Mouse (Mus musculus): ENCODE data around the gene Maf. TPM values are rescaled to one million over a fixed set of nuclear protein-coding genes. Genes with fewer than 3 reads are reported as not detected.

Maf gene
- polyA plus RNA-seq, 1 experiment from 2014 or later, result 12.6 TPM

GRCm38 (mm10) chr8:115706411-115706860 is 1.2 kb downstream of the Maf start:
- TF ChIP-seq CTCF (IDR thresholded peaks at IDR 0.05; ENCODE audit: low read depth), result no peak
- DNase-seq, result peak; percentile 47
- ATAC-seq (ENCODE audit: insufficient read depth), result peak; percentile 6
- Histone ChIP-seq H3K27me3 (ENCODE audit: insufficient read depth, low read length) (no peaks in the 10 kb centered on the region), H3K9me3 (ENCODE audit: low read depth, low read length) (no peaks in the 10 kb centered on the region), H3K9ac (peak overlapping the region; percentile 85), H3K4me2 (peak overlapping the region; percentile 88), H3K36me3 (ENCODE audit: insufficient read depth) (0 out of 2 replicates have a peak, but pooled peaks cover 6% of the 10 kb centered on the region), H3K4me3 (ENCODE audit: low read depth, low read length) (peak overlapping the region; percentile 77), H3K27ac (ENCODE audit: low read depth) (peak overlapping the region; percentile 86), H3K4me1 (ENCODE audit: insufficient read depth) (peaks cover 10% of the 10 kb centered on the region)
- 1% methylated on average over 27 of the region's 39 CpGs for WGBS

GRCm38 (mm10) chr8:115705591-115706110 is 1.9 kb downstream of the Maf start:
- WGBS, result 0% methylated on average over 36 of the region's 36 CpGs
- Histone ChIP-seq H3K36me3 (ENCODE audit: insufficient read depth) (peaks cover 6% of the 10 kb centered on the region; the same call in 1 of the 2 replicates), H3K4me3 (ENCODE audit: low read depth, low read length) (peak overlapping the region; percentile 77), H3K9ac (peak overlapping the region; percentile 85), H3K27me3 (ENCODE audit: insufficient read depth, low read length) (no peaks in the 10 kb centered on the region), H3K4me2 (peak overlapping the region; percentile 88), H3K9me3 (ENCODE audit: low read depth, low read length) (no peaks in the 10 kb centered on the region), H3K4me1 (ENCODE audit: insufficient read depth) (peaks cover 4% of the 10 kb centered on the region), H3K27ac (ENCODE audit: low read depth) (peak overlapping the region; percentile 86)
- TF ChIP-seq CTCF (IDR thresholded peaks at IDR 0.05; ENCODE audit: low read depth), result peak; percentile 54
- 0 out of 2 replicates have a peak, but pooled peaks have one; percentile 18 for ATAC-seq (ENCODE audit: insufficient read depth)
- peak; percentile 73 for DNase-seq

- H3K4me1 ChIP-seq (ENCODE audit: insufficient read depth), result no peaks in the 10 kb centered on the region; the same call in 1 of the 2 replicates
- H3K27me3 ChIP-seq (ENCODE audit: insufficient read depth, low read length), result no peaks in the 10 kb centered on the region
- H3K27ac ChIP-seq (ENCODE audit: low read depth), result no peak overlapping the region
- TF ChIP-seq CTCF (IDR thresholded peaks at IDR 0.05; ENCODE audit: low read depth), result no peak
- DNase-seq (no peak), ATAC-seq (ENCODE audit: insufficient read depth) (no peak)
- 79% methylated on average over 4 of the region's 4 CpGs for WGBS
- H3K9ac ChIP-seq, result no peak overlapping the region
- H3K4me3 ChIP-seq (ENCODE audit: low read depth, low read length), result peak overlapping the region; percentile 19
- peaks cover 6% of the 10 kb centered on the region; the same call in 1 of the 2 replicates for H3K36me3 ChIP-seq (ENCODE audit: insufficient read depth)
- peak overlapping the region; percentile 53 for H3K4me2 ChIP-seq
- H3K9me3 ChIP-seq (ENCODE audit: low read depth, low read length), result no peaks in the 10 kb centered on the region
These were observed 4.5 kb downstream of the Maf start for GRCm38 (mm10) chr8:115703056-115703455.

- 0 out of 2 replicates have a peak overlapping the region, but pooled peaks have one; percentile 7 for H3K4me2 ChIP-seq
- H3K27ac ChIP-seq (ENCODE audit: low read depth), result no peak overlapping the region
- H3K27me3 ChIP-seq (ENCODE audit: insufficient read depth, low read length), result no peaks in the 10 kb centered on the region
- no peak for DNase-seq
- no peak for TF ChIP-seq CTCF (IDR thresholded peaks at IDR 0.05; ENCODE audit: low read depth)
- ATAC-seq (ENCODE audit: insufficient read depth), result no peak
- H3K4me3 ChIP-seq (ENCODE audit: low read depth, low read length), result no peak overlapping the region
- H3K9ac ChIP-seq, result no peak overlapping the region
- no peaks in the 10 kb centered on the region; the same call in 1 of the 2 replicates for H3K4me1 ChIP-seq (ENCODE audit: insufficient read depth)
- peaks cover 6% of the 10 kb centered on the region; the same call in 1 of the 2 replicates for H3K36me3 ChIP-seq (ENCODE audit: insufficient read depth)
- H3K9me3 ChIP-seq (ENCODE audit: low read depth, low read length), result no peaks in the 10 kb centered on the region
- WGBS, result 69% methylated on average over 5 of the region's 5 CpGs
These were observed 6.6 kb downstream of the Maf start for GRCm38 (mm10) chr8:115701001-115701400.

GRCm38 (mm10) chr8:115699151-115699550 is 8.4 kb downstream of the Maf start:
- Histone ChIP-seq H3K9ac (no peak overlapping the region), H3K9me3 (ENCODE audit: low read depth, low read length) (no peaks in the 10 kb centered on the region), H3K36me3 (ENCODE audit: insufficient read depth) (peaks cover 6% of the 10 kb centered on the region; the same call in 1 of the 2 replicates), H3K27ac (ENCODE audit: low read depth) (no peak overlapping the region), H3K4me1 (ENCODE audit: insufficient read depth) (no peaks in the 10 kb centered on the region; the same call in 1 of the 2 replicates), H3K27me3 (ENCODE audit: insufficient read depth, low read length) (no peaks in the 10 kb centered on the region), H3K4me3 (ENCODE audit: low read depth, low read length) (no peak overlapping the region), H3K4me2 (no peak overlapping the region)
- WGBS, result 52% methylated on average over 5 of the region's 5 CpGs
- TF ChIP-seq CTCF (IDR thresholded peaks at IDR 0.05; ENCODE audit: low read depth), result no peak
- ATAC-seq (ENCODE audit: insufficient read depth) (no peak), DNase-seq (no peak)

GRCm38 (mm10) chr8:115697410-115697809 is 10.2 kb downstream of the Maf start:
- no peak for DNase-seq
- 52% methylated on average over 3 of the region's 3 CpGs for WGBS
- Histone ChIP-seq H3K4me2 (no peak overlapping the region), H3K27ac (ENCODE audit: low read depth) (no peak overlapping the region), H3K36me3 (ENCODE audit: insufficient read depth) (peaks cover 6% of the 10 kb centered on the region; the same call in 1 of the 2 replicates), H3K27me3 (ENCODE audit: insufficient read depth, low read length) (no peaks in the 10 kb centered on the region), H3K4me3 (ENCODE audit: low read depth, low read length) (no peak overlapping the region), H3K4me1 (ENCODE audit: insufficient read depth) (no peaks in the 10 kb centered on the region; the same call in 1 of the 2 replicates), H3K9ac (no peak overlapping the region), H3K9me3 (ENCODE audit: low read depth, low read length) (no peaks in the 10 kb centered on the region)
- TF ChIP-seq CTCF (IDR thresholded peaks at IDR 0.05; ENCODE audit: low read depth), result no peak
- no peak for ATAC-seq (ENCODE audit: insufficient read depth)

- Histone ChIP-seq H3K9me3 (ENCODE audit: low read depth, low read length) (no peaks in the 10 kb centered on the region), H3K27ac (ENCODE audit: low read depth) (no peak overlapping the region), H3K9ac (no peak overlapping the region), H3K36me3 (ENCODE audit: insufficient read depth) (peaks cover 6% of the 10 kb centered on the region; the same call in 1 of the 2 replicates), H3K4me2 (no peak overlapping the region), H3K4me1 (ENCODE audit: insufficient read depth) (no peaks in the 10 kb centered on the region; the same call in 1 of the 2 replicates), H3K27me3 (ENCODE audit: insufficient read depth, low read length) (no peaks in the 10 kb centered on the region), H3K4me3 (ENCODE audit: low read depth, low read length) (no peak overlapping the region)
- no peak for TF ChIP-seq CTCF (IDR thresholded peaks at IDR 0.05; ENCODE audit: low read depth)
- DNase-seq, result no peak
- 79% methylated on average over 4 of the region's 4 CpGs for WGBS
- no peak for ATAC-seq (ENCODE audit: insufficient read depth)
These were observed 10.9 kb downstream of the Maf start for GRCm38 (mm10) chr8:115696661-115697060.

Data from lung, embryonic 14.5 days (tissue).